Mouse (Mus musculus): ENCODE measurements at regions not wholly inside any gene's neighbourhood (a gene's known extent, or its start where the extent isn't known, plus 50 kb on each side); places are given as distances from the start of the nearest gene placed in this dataset.

DNA sequence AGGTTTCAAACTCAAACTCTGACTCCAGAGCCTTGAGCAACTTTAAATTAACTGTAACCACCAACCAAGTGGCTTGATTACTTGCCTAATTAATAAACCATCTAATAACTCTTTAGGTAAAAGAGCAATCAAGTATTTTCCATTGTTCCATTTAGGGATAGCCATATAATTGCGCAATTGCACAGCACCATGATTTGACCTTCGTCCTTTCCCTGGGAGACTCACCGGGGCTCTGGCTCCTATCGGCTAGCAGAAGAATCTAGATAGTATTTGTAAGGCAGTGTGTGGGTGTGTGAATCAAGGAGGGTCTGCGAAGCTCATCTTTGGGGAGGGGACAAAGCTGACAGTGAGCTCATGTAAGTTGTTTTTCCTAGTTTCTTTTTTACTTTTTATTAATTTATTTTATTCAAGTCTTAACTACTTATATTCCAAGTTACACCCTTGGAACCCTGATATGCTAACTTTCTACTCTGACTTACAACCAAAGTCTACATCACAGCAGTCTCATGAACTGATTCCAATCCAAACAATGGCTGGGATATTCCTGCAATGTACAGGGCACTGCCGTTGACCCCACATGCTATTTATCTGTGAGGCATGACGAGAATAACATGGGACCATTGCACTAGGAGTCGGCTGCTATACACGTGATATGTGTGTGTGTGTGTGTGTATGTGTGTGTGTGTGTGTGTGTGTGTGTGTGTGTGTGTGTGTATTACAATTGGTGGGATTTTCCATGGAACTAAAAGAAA, 95.5 kb downstream of the Dad1 start:
- Histone ChIP-seq H3K79me2 (replicated peaks; ENCODE audit: control insufficient read depth, extremely low read depth, insufficient read depth, poor library complexity, severe bottlenecking) (no peaks in the 10 kb centered on the region), H3K9me3 (replicated peaks; ENCODE audit: low read length) (no peaks in the 10 kb centered on the region), H3K4me3 (replicated peaks in 1 of 3; ENCODE audit: low read depth in 2 of 3, low read length in 2 of 3, poor library complexity in 1 of 3) (no peak overlapping the region), H3K36me3 (replicated peaks in 1 of 2; ENCODE audit: control insufficient read depth in 1 of 2, insufficient read depth in 1 of 2, low read length in 1 of 2) (no peaks in the 10 kb centered on the region), H3K27ac (ENCODE audit: insufficient read depth, low read depth) (no peak overlapping the region), H3K9ac (ENCODE audit: insufficient read depth, low read depth) (no peak overlapping the region), H3K4me1 (ENCODE audit: control insufficient read depth in 1 of 2, insufficient read depth in 2 of 2) (no peaks in the 10 kb centered on the region; a peak in 1 of 4 replicates), H3K4me2 (ENCODE audit: insufficient read depth, low read depth, poor library complexity, severe bottlenecking) (no peak overlapping the region), H3K27me3 (replicated peaks) (no peaks in the 10 kb centered on the region)
- in situ Hi-C loops (cut with MboI; ENCODE audit: low pct_ligation_motif_present, low pct_unique_long_range_greater_than_20kb, low sequenced_read_pairs) (no loop called here), dilution Hi-C loops (cut with MboI; ENCODE audit: extremely low pct_ligation_motif_present, extremely low pct_unique_long_range_greater_than_20kb, low sequenced_read_pairs) (no loop called here)
- DNase-seq (ENCODE audit: extremely low read depth) = no peak
- no peak for TF ChIP-seq CTCF (conservative IDR thresholded peaks at IDR 0.05 in 1 of 2, IDR thresholded peaks at IDR 0.05 in 1 of 2; ENCODE audit: low read depth in 2 of 2, low read length in 2 of 2)
- TF ChIP-seq RCOR1 (conservative IDR thresholded peaks at IDR 0.05; ENCODE audit: low read depth, low read length) = no peak

DNA sequence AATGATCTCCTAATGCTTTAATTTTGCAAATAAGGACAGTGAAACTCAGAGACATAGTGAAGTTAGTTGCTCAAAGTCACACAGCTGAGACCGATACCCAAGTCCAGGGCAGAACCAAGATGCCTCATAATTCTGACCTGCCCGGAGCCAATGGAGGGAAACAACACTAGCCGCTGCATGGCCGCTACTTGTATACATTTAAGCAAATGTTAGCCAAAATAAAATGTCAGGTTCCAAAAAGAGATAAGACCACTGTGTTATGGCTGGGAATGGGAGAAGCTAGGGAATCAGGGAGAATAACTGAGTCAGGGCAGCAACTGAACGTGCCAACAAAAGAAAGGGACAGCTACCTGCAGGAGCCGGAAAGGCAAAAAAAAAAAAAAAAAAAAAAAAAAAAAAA, 97.4 kb downstream of the Dad1 start:
- no peak overlapping the region for H3K27ac ChIP-seq (ENCODE audit: insufficient read depth, low read depth)
- dilution Hi-C loops (cut with MboI; ENCODE audit: extremely low pct_ligation_motif_present, extremely low pct_unique_long_range_greater_than_20kb, low sequenced_read_pairs) (no loop called here), in situ Hi-C loops (cut with MboI; ENCODE audit: low pct_ligation_motif_present, low pct_unique_long_range_greater_than_20kb, low sequenced_read_pairs) (no loop called here)
- H3K9ac ChIP-seq (ENCODE audit: insufficient read depth, low read depth) = no peak overlapping the region
- H3K27me3 ChIP-seq (replicated peaks) = no peaks in the 10 kb centered on the region
- no peaks in the 10 kb centered on the region for H3K9me3 ChIP-seq (replicated peaks; ENCODE audit: low read length)
- H3K36me3 ChIP-seq (replicated peaks in 1 of 2; ENCODE audit: control insufficient read depth in 1 of 2, insufficient read depth in 1 of 2, low read length in 1 of 2) = no peaks in the 10 kb centered on the region
- TF ChIP-seq SIN3A (IDR thresholded peaks at IDR 0.05; ENCODE audit: low read length) (no peak), USF2 (conservative IDR thresholded peaks at IDR 0.05; ENCODE audit: low read depth, low read length) (no peak), POLR2A (IDR thresholded peaks at IDR 0.05; ENCODE audit: low read depth, low read length) (no peak), EP300 (IDR thresholded peaks at IDR 0.05; ENCODE audit: low read length) (no peak), NELFE (IDR thresholded peaks at IDR 0.05; ENCODE audit: low read depth, low read length) (no peak), ETS1 (conservative IDR thresholded peaks at IDR 0.05; ENCODE audit: low read depth, low read length) (no peak), KAT2A (IDR thresholded peaks at IDR 0.05; ENCODE audit: insufficient replicate concordance, low read length) (no peak)
- no peak for DNase-seq (ENCODE audit: extremely low read depth)
- no peaks in the 10 kb centered on the region for H3K79me2 ChIP-seq (replicated peaks; ENCODE audit: control insufficient read depth, extremely low read depth, insufficient read depth, poor library complexity, severe bottlenecking)
- no peak overlapping the region for H3K4me3 ChIP-seq (replicated peaks in 1 of 3; ENCODE audit: low read depth in 2 of 3, low read length in 2 of 3, poor library complexity in 1 of 3)
- no peak overlapping the region for H3K4me2 ChIP-seq (ENCODE audit: insufficient read depth, low read depth, poor library complexity, severe bottlenecking)
- peaks cover 0 to 14% of the 10 kb centered on the region in 2 experiments; a peak in 2 of 4 replicates for H3K4me1 ChIP-seq (ENCODE audit: control insufficient read depth in 1 of 2, insufficient read depth in 2 of 2)

DNA sequence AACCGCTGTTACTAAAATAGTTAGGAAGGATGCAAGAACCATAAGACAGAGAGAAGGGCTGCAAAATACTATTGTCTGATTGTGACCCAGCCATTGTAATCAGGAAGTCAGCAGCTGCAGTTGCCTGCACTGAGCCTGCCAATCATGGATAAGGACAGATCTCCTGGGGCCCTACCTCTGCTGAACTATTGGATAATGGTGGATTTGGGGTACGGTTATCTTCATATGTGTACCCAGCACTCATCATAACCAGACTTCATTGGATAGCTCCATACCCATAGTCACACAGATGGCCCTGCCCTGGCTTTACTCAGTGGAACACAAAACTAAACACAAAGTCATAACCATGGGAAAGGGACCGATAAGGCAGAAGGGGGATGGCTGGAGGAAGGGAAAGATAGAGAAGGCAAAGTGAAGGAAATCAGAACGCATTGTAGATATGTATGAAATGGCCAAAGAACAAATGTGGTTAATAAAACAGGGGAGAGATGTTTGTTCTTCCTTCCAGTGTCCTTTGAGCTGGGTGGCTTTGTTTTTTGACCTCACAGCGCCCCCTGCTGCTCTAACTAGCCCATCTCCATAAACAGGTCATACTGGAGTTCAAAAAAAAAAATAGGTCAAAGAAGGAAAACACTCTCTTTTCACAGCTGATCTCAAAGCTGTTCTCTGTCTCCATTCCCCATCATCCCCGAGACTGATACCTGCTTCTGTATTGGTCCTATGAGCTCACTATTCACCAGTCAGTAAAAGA, 101.2 kb downstream of the Dad1 start:
- Histone ChIP-seq H3K36me3 (replicated peaks in 1 of 2; ENCODE audit: control insufficient read depth in 1 of 2, insufficient read depth in 1 of 2, low read length in 1 of 2) (no peaks in the 10 kb centered on the region), H3K9ac (ENCODE audit: insufficient read depth, low read depth) (no peak overlapping the region), H3K9me3 (replicated peaks; ENCODE audit: low read length) (no peaks in the 10 kb centered on the region), H3K27ac (ENCODE audit: insufficient read depth, low read depth) (no peak overlapping the region), H3K79me2 (replicated peaks; ENCODE audit: control insufficient read depth, extremely low read depth, insufficient read depth, poor library complexity, severe bottlenecking) (no peaks in the 10 kb centered on the region), H3K4me2 (ENCODE audit: insufficient read depth, low read depth, poor library complexity, severe bottlenecking) (no peak overlapping the region), H3K4me3 (replicated peaks in 1 of 3; ENCODE audit: low read depth in 2 of 3, low read length in 2 of 3, poor library complexity in 1 of 3) (no peak overlapping the region), H3K27me3 (replicated peaks) (no peaks in the 10 kb centered on the region), H3K4me1 (ENCODE audit: control insufficient read depth in 1 of 2, insufficient read depth in 2 of 2) (peaks cover 0 to 14% of the 10 kb centered on the region in 2 experiments; a peak in 2 of 4 replicates)
- in situ Hi-C loops (cut with MboI; ENCODE audit: low pct_ligation_motif_present, low pct_unique_long_range_greater_than_20kb, low sequenced_read_pairs) (no loop called here), dilution Hi-C loops (cut with MboI; ENCODE audit: extremely low pct_ligation_motif_present, extremely low pct_unique_long_range_greater_than_20kb, low sequenced_read_pairs) (no loop called here)
- TF ChIP-seq SMC3 (IDR thresholded peaks at IDR 0.05; ENCODE audit: low read depth, low read length) (peak; percentile 98), ZC3H11A (IDR thresholded peaks at IDR 0.05; ENCODE audit: low read depth, low read length) (peak; percentile 81), CTCF (conservative IDR thresholded peaks at IDR 0.05 in 1 of 2, IDR thresholded peaks at IDR 0.05 in 1 of 2; ENCODE audit: low read depth in 2 of 2, low read length in 2 of 2) (peak; percentile 65 to 94), HCFC1 (IDR thresholded peaks at IDR 0.05; ENCODE audit: low read depth, low read length) (no peak), RAD21 (IDR thresholded peaks at IDR 0.05; ENCODE audit: low read depth, low read length) (peak; percentile 90), ZNF384 (IDR thresholded peaks at IDR 0.05; ENCODE audit: low read depth, low read length) (peak; percentile 93)
- peak; percentile 79 for DNase-seq (ENCODE audit: extremely low read depth)
